Mouse (Mus musculus): Measurements from ENCODE around the gene Catsper4.

GRCm38 (mm10) chr4:134234876-134235275, 7.7 kb upstream of the Catsper4 start:
- TF ChIP-seq EP300 (optimal IDR thresholded peaks at IDR 0.05) (no peak), CTCF (IDR thresholded peaks at IDR 0.05; ENCODE audit: low read depth) (no peak)

All from stomach, postnatal 0 days (tissue).